Mouse (Mus musculus): ENCODE data around the gene Klhl18. TPM values are rescaled to one million over a fixed set of nuclear protein-coding genes. Genes with fewer than 3 reads are reported as not detected.
A peak's percentile ranks its signal among the peaks of the same experiment; 100 is the strongest.
"Not testable (repeated sequence)": the region's sequence is repeated elsewhere in the genome, so short reads cannot be mapped to it uniquely, and the experiment has no call there.

The Klhl18 gene
- total RNA-seq, 1 experiment from 2014 or later = 8.7 TPM

DNA sequence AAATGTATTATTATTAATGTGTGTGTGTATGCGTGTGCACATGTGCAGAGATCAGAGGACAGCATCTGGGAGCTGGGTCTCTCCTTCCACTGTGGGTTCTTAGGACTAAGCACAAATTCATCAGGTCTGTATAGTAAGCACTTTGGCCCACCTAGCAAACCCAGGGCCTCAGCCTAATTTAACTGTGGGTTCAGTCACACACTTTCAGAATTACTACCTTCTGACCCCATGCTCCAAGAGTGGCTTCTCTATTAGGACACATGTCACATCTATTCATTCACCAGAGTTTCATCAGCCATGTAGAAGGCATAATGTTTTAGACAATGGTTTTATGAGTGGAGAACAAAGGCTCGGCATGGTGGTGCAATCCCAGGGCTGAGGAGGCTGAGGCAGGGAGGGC lies 43.4 kb downstream of the Klhl18 start:
- ATAC-seq (replicated peaks; ENCODE audit: low read depth, poor library complexity, severe bottlenecking) = no peak

GRCm38 (mm10) chr9:110431241-110431640 lies 45.3 kb downstream of the Klhl18 start:
- ATAC-seq (replicated peaks; ENCODE audit: low read depth, poor library complexity, severe bottlenecking) = no peak

GRCm38 (mm10) chr9:110419511-110420112 lies 56.9 kb downstream of the Klhl18 start, which contains the start of gene Ngp:
Gene Ngp, plus strand, starts transcription at chr9:110419747.
- no peak for ATAC-seq (replicated peaks; ENCODE audit: low read depth, poor library complexity, severe bottlenecking)

DNA sequence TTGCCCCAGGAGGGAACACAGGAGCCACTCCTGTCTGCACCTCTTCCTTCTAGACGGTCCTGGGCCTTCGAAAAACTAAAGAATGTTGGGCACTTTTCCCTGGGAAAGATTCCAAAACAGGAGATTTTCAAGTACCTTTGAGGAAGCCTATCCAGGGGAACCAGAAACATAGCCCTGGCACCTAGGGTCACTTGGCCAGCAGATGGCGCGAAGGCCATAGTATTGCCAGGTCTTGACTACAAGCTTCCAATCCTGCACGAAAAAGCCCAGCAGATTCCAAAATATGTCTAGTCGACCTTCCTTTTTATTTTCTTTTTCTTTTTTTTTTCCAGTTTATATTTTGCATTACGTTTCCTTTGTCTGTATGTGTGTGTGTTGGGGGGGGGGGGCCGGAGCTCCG lies 62.7 kb downstream of the Klhl18 start:
- ATAC-seq (replicated peaks; ENCODE audit: low read depth, poor library complexity, severe bottlenecking) = peak; percentile 43; the same call in 1 of the 2 replicates

GRCm38 (mm10) chr9:110412926-110413325 lies 63.6 kb downstream of the Klhl18 start:
- ATAC-seq (replicated peaks; ENCODE audit: low read depth, poor library complexity, severe bottlenecking) = no peak

DNA sequence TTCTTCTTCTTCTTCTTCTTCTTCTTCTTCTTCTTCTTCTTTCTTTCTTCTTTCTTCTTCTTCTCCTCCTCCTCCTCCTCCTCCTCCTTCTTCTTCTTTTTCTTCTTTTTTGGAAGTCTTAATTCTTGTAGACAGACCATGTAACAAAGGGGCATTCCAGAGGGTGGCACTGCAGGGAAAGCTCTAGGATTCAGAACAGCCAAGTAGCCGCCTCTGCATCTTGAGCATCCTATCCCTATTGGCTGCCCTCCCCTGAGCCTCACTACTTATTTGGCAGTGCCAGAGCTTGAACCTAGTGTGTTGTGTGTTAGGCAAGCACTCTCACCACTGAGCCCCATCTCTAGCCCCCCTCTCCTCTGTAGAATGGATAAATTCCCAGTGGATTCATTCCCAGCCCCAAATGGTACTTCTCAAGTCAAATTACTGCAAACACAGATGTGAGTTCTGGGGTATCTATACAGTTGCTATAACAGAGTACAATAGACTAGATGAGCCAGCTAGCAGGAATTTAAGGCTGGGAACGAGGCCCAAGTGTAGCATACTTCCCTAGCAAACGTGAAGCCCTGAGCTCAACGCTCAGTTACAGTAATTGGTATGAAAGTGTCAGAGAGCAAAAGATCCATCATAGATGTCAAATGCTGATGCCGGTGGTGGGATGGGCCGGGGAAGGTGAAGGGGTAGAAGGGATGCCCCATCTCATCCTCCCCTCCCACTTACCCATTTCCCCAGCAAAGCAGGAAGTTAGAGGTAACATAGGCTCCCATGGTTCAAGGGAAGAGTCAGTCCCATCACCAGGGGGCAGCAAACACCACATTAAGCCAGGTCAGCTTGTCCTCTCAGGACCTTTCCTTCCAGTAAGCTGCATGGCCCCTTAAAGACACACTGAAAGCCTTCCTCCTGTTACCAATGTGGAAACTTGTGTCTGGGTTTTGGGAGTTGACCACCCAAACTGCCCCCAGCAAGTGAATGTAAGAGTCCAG lies 65.3 kb downstream of the Klhl18 start:
- ATAC-seq (replicated peaks; ENCODE audit: low read depth, poor library complexity, severe bottlenecking) = peak; percentile 72

GRCm38 (mm10) chr9:110408099-110408773 lies 68.3 kb downstream of the Klhl18 start, which contains the start of gene Ptpn23:
Gene Ptpn23, minus strand, starts transcription at chr9:110408213.
- peak; percentile 89 for ATAC-seq (replicated peaks; ENCODE audit: low read depth, poor library complexity, severe bottlenecking)

DNA sequence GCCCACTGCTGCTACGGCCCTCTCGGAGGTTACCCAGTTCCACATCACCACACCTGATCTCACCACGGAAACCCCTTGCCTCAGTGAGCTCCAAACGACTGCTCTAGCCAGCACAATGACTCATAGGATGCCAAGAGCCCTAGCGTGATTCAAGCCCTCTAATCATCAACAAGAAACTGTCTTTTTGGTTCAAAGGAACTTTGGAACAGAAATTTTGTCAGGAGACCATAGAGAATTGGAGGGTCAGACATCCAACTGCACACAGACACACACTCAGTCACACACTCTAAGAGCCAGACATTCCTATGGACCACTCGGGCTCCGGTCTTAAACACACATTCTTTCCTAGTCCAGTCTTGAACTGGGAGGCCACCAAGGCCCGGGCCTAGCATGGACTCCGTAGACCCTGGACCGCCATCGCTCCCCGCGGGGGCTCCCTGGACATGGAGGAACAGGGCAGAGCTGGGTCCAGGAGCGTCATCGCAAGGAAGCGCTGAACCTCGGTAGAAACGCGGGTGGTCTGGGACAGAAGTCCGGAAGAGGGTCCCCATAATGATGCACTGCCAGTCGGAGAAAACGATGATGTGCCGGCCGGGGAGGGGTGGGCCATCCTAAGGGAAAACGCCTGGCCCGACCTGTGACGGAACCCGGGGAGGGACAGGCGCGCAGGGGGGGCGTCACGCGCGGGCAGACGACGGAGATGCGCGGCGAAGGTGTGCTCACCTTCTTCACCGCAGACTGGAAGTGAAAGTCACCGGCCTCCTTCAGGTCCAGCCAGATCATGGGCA lies 69.0 kb downstream of the Klhl18 start:
- ATAC-seq (replicated peaks; ENCODE audit: low read depth, poor library complexity, severe bottlenecking) = peak; percentile 16

DNA sequence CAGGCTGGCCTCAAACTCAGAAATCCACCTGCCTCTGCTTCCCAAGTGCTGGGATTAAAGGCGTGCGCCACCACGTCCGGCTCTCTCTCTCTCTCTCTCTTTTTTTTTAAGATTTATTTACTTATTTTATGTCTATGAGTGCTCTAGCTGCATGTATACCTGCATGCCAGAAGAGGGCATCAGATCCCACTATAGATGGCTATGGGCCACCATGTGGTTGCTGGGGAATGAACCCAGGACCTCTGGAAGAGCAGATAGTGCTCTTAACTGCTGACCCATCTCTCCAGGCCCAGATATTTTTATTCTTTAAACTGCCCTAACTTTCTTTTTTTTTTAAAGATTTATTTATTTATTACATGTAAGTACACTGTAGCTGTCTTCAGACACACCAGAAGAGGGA lies 73.3 kb downstream of the Klhl18 start:
- ATAC-seq (replicated peaks; ENCODE audit: low read depth, poor library complexity, severe bottlenecking) = not testable (repeated sequence)

DNA sequence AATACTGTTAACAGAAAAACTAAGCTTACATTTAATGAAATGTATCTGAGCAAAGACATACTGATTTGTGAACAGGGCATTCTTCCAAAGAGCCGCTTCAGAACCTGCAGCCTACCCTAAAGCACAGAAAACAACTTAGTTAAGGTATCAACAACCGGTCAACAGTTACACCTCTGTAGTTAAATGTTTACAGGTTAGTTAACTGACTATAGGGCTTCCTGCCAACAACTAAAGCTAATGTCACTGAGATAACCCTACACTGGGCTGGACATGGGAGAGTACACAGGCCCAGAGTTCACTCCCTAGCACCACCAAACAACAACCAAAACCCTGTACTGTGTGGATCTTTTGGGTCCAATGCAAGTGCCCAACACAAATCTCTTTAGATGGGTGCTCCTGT lies 73.8 kb downstream of the Klhl18 start:
- ATAC-seq (replicated peaks; ENCODE audit: low read depth, poor library complexity, severe bottlenecking) = no peak

GRCm38 (mm10) chr9:110400650-110401049 lies 75.8 kb downstream of the Klhl18 start:
- no peak for ATAC-seq (replicated peaks; ENCODE audit: low read depth, poor library complexity, severe bottlenecking)

- no peak for ATAC-seq (replicated peaks; ENCODE audit: low read depth, poor library complexity, severe bottlenecking)
Measured at GRCm38 (mm10) chr9:110393295-110393694, 83.2 kb downstream of the Klhl18 start.

GRCm38 (mm10) chr9:110390843-110391242 lies 85.7 kb downstream of the Klhl18 start:
- no peak for ATAC-seq (replicated peaks; ENCODE audit: low read depth, poor library complexity, severe bottlenecking)

GRCm38 (mm10) chr9:110388011-110388410 lies 88.5 kb downstream of the Klhl18 start:
- no peak for ATAC-seq (replicated peaks; ENCODE audit: low read depth, poor library complexity, severe bottlenecking)

GRCm38 (mm10) chr9:110384369-110384929 lies 92.0 kb downstream of the Klhl18 start:
- no peak for ATAC-seq (replicated peaks; ENCODE audit: low read depth, poor library complexity, severe bottlenecking)

GRCm38 (mm10) chr9:110381292-110381691 lies 95.2 kb downstream of the Klhl18 start:
- ATAC-seq (replicated peaks; ENCODE audit: low read depth, poor library complexity, severe bottlenecking) = no peak

- ATAC-seq (replicated peaks; ENCODE audit: low read depth, poor library complexity, severe bottlenecking) = no peak
Measured at GRCm38 (mm10) chr9:110380662-110381061, 95.8 kb downstream of the Klhl18 start.

GRCm38 (mm10) chr9:110379361-110379760 lies 97.1 kb downstream of the Klhl18 start:
- ATAC-seq (replicated peaks; ENCODE audit: low read depth, poor library complexity, severe bottlenecking) = no peak

- ATAC-seq (replicated peaks; ENCODE audit: low read depth, poor library complexity, severe bottlenecking) = not testable (repeated sequence)
Measured at GRCm38 (mm10) chr9:110377655-110378054, 98.8 kb downstream of the Klhl18 start.
